Mouse (Mus musculus): ENCODE measurements around the gene Wwox.

Gene Wwox

DNA sequence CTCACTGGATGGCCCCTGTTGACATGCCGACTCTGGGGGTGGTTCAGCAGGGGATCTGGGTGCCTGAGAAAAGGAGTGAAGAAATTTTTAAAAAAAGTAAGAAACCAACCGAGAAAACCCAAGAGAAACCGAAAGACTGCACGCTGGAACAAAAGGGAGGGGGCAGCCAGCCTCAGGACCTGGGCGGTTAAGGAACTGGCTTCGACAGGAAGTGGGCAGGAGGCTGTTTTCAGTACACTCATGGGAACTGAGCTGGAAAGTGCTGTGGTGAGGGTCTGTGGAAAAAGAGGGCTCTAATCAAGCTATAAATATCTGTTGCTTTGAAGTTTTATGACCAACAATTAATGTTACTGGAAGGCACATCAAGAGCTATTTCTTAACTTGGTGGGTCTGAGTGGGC lies 794.6 kb downstream of the Wwox start:
- peak; percentile 11 for DNase-seq (ENCODE audit: low spot score)

DNA sequence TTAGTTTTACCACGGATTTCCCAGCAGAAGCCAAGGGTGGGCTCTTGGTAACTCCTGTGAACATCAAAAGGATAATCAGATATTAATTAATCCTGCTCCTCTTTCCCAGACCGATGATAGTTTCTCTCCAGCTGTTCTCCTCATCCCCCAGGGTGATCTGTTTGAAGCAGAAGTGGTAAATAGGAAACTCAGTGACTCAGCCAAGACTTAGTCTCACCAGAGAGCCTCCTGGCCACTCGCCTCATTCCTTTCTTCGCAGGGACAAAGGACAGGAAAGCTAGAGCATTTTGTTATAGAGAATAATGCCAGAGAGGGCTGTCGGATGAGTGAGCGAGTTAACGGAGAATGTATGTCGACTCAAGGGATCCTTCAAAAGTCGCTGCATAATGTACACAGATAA lies 798.1 kb downstream of the Wwox start:
- DNase-seq (ENCODE audit: low spot score): no peak

GRCm38 (mm10) chr8:115243465-115244027 lies 804.1 kb downstream of the Wwox start:
- DNase-seq (ENCODE audit: low spot score): no peak

- no peak for DNase-seq (ENCODE audit: low spot score)
Observed at GRCm38 (mm10) chr8:115249688-115250366, 810.4 kb downstream of the Wwox start.

GRCm38 (mm10) chr8:115255550-115255949 lies 816.1 kb downstream of the Wwox start:
- DNase-seq (ENCODE audit: low spot score): no peak

DNA sequence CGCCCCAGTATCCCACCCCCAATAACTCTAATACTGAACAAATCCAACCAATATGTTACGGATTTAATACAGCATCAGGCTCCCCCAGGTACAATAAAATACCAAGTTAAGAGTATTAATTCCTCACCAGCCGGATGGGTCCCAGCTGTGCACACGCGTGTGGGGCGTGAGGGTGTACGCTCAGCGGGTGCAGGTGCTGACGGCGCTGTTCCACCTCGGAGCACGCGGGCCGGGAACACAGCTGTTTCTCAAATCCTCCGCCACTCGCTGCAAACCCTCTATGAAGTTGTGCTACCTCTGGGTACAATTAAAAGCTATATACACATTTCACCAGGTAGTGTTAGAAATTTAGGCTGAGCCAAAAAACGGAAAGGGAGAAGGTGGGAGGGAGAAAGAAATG lies 818.0 kb downstream of the Wwox start:
- no peak for DNase-seq (ENCODE audit: low spot score)

- no peak for DNase-seq (ENCODE audit: low spot score)
Observed at GRCm38 (mm10) chr8:115259806-115260205, 820.4 kb downstream of the Wwox start.

DNA sequence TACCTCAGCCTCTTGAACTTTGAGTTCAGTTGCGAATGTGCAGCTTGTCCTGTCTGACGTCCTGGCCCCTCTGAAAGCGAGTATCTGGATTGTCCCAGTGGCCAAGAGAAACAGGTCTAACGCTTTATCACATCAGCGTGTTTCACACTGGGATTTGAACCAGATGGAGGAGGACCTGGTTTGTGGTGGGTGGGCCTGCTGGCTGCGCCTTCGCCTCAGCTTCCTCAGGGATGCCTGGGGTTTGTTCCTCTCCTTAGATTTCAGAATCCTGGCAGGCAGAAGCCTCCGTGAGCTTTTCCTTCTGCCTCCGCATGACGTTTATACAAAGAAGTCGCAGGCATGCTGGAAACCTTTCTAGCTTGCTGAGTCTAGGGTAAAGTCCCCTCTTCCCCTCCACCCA lies 827.7 kb downstream of the Wwox start:
- no peak for DNase-seq (ENCODE audit: low spot score)

DNA sequence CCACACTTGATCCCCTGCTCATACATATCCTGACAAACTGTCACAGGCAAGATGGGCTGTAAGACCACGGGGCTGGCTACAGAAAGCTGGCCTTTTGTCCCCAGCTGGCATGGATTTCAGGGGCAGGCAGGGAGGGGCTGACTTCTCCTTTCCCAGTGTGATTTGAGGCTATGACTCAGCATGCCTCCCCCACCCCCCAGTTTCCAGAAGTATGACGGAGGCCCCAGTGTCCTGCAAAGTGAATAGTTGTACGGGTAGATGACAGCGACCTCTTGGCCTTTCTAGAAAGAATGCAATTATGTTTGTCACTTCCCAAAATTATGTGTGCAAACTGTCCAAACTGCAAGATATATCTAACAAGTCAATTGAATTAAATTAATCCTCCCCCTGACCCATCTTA lies 830.1 kb downstream of the Wwox start:
- DNase-seq (ENCODE audit: low spot score): no peak

- no peak for DNase-seq (ENCODE audit: low spot score)
Observed at GRCm38 (mm10) chr8:115273976-115274375, 834.5 kb downstream of the Wwox start.

DNA sequence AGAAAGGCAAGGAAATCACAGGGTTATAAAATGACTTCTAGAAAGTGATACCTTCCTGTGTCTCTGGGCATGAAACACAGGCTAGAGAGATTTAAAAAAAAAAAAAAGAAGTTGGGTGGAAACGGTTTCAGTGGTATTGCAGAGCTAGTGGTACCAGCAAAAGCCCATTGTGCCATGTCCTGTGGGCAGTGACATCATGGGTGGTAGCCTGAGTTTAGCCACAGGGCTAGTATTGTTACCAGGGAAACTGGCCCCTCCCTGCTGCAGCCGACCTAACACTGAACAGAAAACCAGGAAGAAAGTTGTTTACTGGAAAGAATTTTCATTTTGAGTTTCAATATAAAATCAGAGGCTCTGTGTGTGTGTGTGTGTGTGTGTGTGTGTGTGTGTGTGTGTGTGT lies 836.8 kb downstream of the Wwox start:
- peak; percentile 21 for DNase-seq (ENCODE audit: low spot score)

DNA sequence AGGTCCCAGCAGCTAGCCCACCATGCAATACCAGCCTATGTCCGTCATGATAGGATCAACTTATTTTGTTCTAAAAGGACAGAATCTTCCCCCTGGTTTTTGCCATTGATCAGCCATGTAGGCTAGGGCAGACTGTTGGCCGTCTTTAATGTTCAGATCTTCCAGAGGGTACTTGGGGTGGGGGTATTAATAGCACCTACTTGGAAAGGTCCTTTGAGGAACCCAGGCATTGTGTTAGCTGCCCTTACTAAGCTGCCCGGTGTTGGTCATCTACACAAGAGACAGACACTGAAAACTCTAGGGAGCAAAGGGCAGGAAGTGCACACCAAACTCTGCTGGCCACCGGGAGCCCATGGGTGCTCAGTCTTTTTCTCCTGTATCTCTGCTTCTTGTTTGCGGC lies 838.8 kb downstream of the Wwox start:
- DNase-seq (ENCODE audit: low spot score): no peak

- DNase-seq (ENCODE audit: low spot score): no peak
Observed at GRCm38 (mm10) chr8:115290224-115290623, 850.8 kb downstream of the Wwox start.

- DNase-seq (ENCODE audit: low spot score): no peak
Observed at GRCm38 (mm10) chr8:115296760-115297159, 857.3 kb downstream of the Wwox start.

- DNase-seq (ENCODE audit: low spot score): no peak
Observed at GRCm38 (mm10) chr8:115302484-115302883, 863.0 kb downstream of the Wwox start.

GRCm38 (mm10) chr8:115307412-115307811 lies 868.0 kb downstream of the Wwox start:
- DNase-seq (ENCODE audit: low spot score): no peak

GRCm38 (mm10) chr8:115311003-115311402 lies 871.5 kb downstream of the Wwox start:
- no peak for DNase-seq (ENCODE audit: low spot score)

- no peak for DNase-seq (ENCODE audit: low spot score)
Observed at GRCm38 (mm10) chr8:115312371-115312770, 872.9 kb downstream of the Wwox start.

DNA sequence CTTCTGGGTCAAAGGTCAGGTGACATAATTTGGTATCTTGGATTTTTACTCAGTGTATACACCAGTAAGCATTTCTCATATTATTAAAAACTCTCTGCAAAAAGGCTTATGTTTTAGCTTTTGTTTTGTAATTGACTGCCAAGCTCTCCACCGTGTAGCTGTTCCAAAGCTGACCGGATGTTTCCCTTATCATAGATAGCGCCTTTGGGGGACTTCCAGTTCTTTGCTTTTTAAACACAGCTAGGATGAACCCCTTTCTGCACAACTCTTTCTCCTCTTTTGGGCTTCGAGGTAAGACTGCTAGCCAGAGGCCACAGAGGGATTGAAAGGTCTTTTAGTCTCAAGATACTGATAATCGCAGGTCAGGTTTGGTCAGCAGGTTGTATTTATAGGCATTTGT lies 883.0 kb downstream of the Wwox start:
- DNase-seq (ENCODE audit: low spot score): peak; percentile 13

DNA sequence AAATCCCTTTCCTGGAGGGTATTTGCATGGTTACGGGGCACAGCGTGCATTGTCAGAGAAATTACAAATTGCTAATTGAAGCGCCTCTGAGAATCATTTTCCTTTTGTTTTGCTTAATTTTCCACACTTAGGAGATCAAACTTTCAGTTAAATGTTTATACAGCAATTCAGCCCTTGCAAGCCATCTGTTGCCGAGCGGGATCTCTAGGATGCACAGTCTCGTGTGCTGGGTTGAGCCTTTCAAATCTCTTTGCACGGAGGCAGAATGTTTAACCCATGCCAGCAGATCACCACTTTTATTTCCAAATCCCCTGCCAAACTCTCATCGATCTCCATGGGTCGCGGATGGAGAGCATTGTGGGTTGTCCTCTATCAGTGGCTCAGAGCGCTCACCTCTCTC lies 891.2 kb downstream of the Wwox start:
- no peak for DNase-seq (ENCODE audit: low spot score)

- DNase-seq (ENCODE audit: low spot score): no peak
Observed at GRCm38 (mm10) chr8:115333972-115334371, 894.5 kb downstream of the Wwox start.

DNA sequence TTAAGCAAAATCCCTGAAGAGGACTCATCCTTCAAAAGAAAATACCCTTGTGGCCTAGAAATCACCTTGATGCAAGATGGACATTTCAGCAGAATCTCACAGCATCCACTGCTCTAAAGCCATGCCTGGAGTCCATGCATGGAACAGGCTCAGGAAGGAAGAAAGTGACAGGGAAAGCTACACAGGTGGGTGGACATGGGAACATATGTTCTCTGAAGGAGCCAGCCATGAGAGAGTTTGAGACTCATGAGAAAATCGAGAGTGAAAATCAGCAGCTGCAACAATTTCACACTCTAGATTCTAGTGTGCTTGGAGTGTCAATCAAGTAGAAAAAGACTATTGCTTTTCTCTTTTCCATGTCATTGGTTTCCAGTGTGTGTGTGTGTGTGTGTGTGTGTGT lies 896.9 kb downstream of the Wwox start:
- DNase-seq (ENCODE audit: low spot score): no peak

DNA sequence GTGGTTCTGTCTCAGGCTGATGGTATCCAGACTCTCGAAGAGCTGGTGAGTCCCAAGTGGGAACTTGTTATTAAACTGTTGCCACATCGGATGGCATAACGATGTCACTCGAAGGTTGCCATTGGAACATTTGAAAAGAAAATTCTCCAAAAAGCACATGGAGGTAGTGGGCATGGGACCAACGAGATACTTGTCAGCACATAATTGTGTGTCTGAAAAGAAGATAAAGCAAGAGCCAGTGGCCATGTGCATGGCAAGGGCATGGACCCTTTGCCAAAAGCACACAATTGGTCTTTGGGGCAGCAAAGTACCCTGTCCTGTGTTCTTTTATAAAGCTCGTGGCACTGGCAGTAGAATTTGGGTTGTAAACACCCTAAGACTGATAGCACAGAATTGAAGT lies 909.2 kb downstream of the Wwox start:
- DNase-seq (ENCODE audit: low spot score): no peak

DNA sequence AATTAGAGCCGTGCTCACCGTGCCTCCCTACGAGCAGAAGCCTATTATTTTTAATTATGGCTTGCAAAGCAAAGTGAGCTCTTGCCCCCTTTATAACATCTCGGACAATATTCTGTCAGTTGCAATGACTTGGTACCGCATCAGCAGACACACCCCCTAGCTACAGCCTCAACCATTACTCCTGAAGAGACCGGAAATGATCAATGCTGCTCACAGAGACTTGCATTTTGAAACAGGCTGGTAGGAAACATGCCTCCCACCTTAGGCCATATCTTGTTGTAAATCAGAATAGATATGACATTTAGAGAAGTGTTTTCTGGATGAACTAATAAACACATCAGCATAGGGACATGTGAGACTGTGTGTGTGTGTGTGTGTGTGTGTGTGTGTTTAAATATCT lies 911.3 kb downstream of the Wwox start:
- no peak for DNase-seq (ENCODE audit: low spot score)

All from lung, postnatal 25 days (tissue).